Comparison of ENCODE assay signal across 16 mouse cellular contexts in genomic region chr15:83404008-83404407, GRCm38 (mm10). TPM values are rescaled to one million over a fixed set of nuclear protein-coding genes. Genes with fewer than 3 reads are reported as not detected.
DNase-seq lines count a peak whose midpoint lies in the region; ATAC-seq and TF ChIP-seq lines count a peak whose summit lies in the region.
"Had no signal": no experiment of that assay in that cellular context is flagged by ENCODE, and none has a peak within 500 bp of the region (broad histone marks: within the 10 kb centered on the region; RNA-seq: fewer than 3 reads in every experiment).

No protein-coding gene starts in this region.

- peak overlapping the region; percentile 6 for H3K27ac ChIP-seq in liver, embryonic 15.5 days (replicated peaks)
- H3K27ac ChIP-seq in kidney, adult 2 months (ENCODE audit: insufficient read depth, low read depth, low read length), result no peak overlapping the region

- TF ChIP-seq CTCF in kidney, adult 2 months (conservative IDR thresholded peaks at IDR 0.05; ENCODE audit: insufficient read depth, insufficient read length, low read depth, low read length), result no peak

- no peaks in the 10 kb centered on the region for H3K9me3 ChIP-seq in liver, embryonic 15.5 days (replicated peaks)

- peak; percentile 42 to 44 for DNase-seq in adrenal gland, postnatal 36 days
- DNase-seq in adrenal gland, postnatal 25 days, result no peak
- peak; percentile 83 for DNase-seq in 3T3-L1 (ENCODE audit: low read depth, low spot score)
- DNase-seq in NIH3T3 (ENCODE audit: low read depth), result peak; percentile 73
- no peak for DNase-seq in kidney, adult 2 months
- no peak for DNase-seq in kidney, postnatal 36 days
- no peak for DNase-seq in left cerebral cortex, adult 18-20 months (ENCODE audit: low spot score in 2 of 2)
- DNase-seq: cerebellum, adult 9-11 months; embryo, embryonic 11 days; heart, postnatal 36 days; kidney, adult 9 months; lung, postnatal 10 days; right cerebral cortex, postnatal 4 days had no signal

- no peak overlapping the region for H3K4me3 ChIP-seq in liver, embryonic 15.5 days (replicated peaks)
- H3K4me3 ChIP-seq in kidney, adult 2 months (ENCODE audit: insufficient read depth, low read depth, low read length), result no peak overlapping the region

- no peak overlapping the region for H3K4me2 ChIP-seq in liver, embryonic 15.5 days

- H3K36me3 ChIP-seq in liver, embryonic 15.5 days (replicated peaks), result peaks cover 48% of the 10 kb centered on the region
- H3K36me3 ChIP-seq in kidney, adult 2 months (ENCODE audit: control insufficient read depth, insufficient read depth, low read length), result no peaks in the 10 kb centered on the region

- H3K9ac ChIP-seq in liver, embryonic 15.5 days, result no peak overlapping the region

- H3K27me3 ChIP-seq in liver, embryonic 15.5 days, result no peaks in the 10 kb centered on the region
- no peaks in the 10 kb centered on the region for H3K27me3 ChIP-seq in kidney, adult 2 months (replicated peaks; ENCODE audit: control insufficient read depth, insufficient read depth, low read length)
- H3K27me3 ChIP-seq: Patski had no signal

- WGBS in liver, embryonic 15.5 days (ENCODE audit: insufficient replicate concordance), result 71% methylated on average over 3 of the region's 3 CpGs
- WGBS in kidney, adult 2 months, result 88% methylated on average over 3 of the region's 3 CpGs

- peak; percentile 47; the same call in 1 of the 2 replicates for ATAC-seq in liver, embryonic 15.5 days (ENCODE audit: insufficient read depth)
- ATAC-seq: forebrain, embryonic 16.5 days; Patski had no signal

- no peak for TF ChIP-seq POLR2A in kidney, adult 2 months (IDR thresholded peaks at IDR 0.05; ENCODE audit: low read depth, low read length)

- H3K4me1 ChIP-seq in liver, embryonic 15.5 days (replicated peaks), result peaks cover 35% of the 10 kb centered on the region
- peaks cover 8% of the 10 kb centered on the region for H3K4me1 ChIP-seq in kidney, adult 2 months (ENCODE audit: control insufficient read depth, insufficient read depth, low read length)

RNA-seq across cellular contexts. Expression of gene Arfgap3, which starts 54.0 kb away (rescaled TPM):
- 10 to 100 TPM; 31.2 to 38.4 TPM for total RNA-seq in adrenal gland, postnatal 36 days (2021)
- 25.0 and 29.6 TPM in 2 replicates for total RNA-seq in adrenal gland, postnatal 25 days (2021)
- polyA plus RNA-seq in liver, embryonic 15.5 days (2015; fragmentation: Nextera tagmentation; extraction: Ambion mirVana), result 15.4 TPM in 2 replicates
- 21.4 and 26.5 TPM in 2 replicates for polyA plus RNA-seq in kidney, adult 2 months (2012; rRNA removed)
- total RNA-seq in left cerebral cortex, adult 18-20 months (2021), result 10 to 100 TPM; 21.6 to 23.0 TPM

Comparison
In these comparisons a context has a peak if more than half of its experiments do, and no peak if none do; other contexts are left out.
1. DNase-seq: peak in adrenal gland, postnatal 36 days (2 of 2), 3T3-L1 (single experiment) and NIH3T3 (single experiment); none in adrenal gland, postnatal 25 days (single experiment), kidney, adult 2 months (single experiment), kidney, postnatal 36 days (0 of 2) and left cerebral cortex, adult 18-20 months (0 of 2).